Mouse (Mus musculus): ENCODE results near the gene Tub. TPM values are rescaled to one million over a fixed set of nuclear protein-coding genes. Genes with fewer than 3 reads are reported as not detected.

Gene Tub
- polyA plus RNA-seq (2012; rRNA removed) = 0.19 and 0.34 TPM in 2 replicates

DNA sequence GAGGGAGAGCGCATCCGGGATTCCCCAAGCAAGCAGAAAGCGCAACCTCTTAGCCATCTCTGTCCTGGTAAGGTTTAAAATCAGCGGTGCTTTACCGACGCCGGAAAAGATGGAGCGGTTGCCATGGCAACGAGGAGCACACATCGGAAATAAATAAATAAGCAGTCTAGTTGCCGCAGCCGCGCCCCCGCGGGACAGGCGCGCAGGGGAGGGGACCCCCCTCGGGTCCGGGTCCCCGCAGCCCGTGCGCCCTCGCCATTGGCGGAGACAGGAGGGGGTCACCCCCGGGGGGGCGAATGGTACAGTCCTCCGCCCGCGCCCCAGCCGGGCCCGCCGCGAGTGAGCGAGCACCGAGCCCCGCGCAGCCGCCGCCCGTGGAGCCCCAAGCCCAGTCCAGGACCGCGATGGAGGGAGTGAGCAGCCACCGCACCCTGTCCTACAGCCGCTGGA is at the start of gene Tub:
Tub (plus strand) TSS at position 27 of the 450 bp plus-strand sequence.
- Histone ChIP-seq H3K27me3 (ENCODE audit: control insufficient read depth, insufficient read depth, low read length) (peaks cover 13% of the 10 kb centered on the region; the same call in 1 of the 2 replicates), H3K27ac (ENCODE audit: insufficient read depth, low read length) (no peak within 1 kb of the TSS), H3K4me1 (ENCODE audit: control insufficient read depth, insufficient read depth, insufficient read length) (peaks cover 5% of the 10 kb centered on the region), H3K36me3 (ENCODE audit: control insufficient read depth, insufficient read depth, low read length) (peaks cover 1% of the 10 kb centered on the region), H3K4me3 (ENCODE audit: extremely low read depth, insufficient read depth, insufficient read length) (peak within 1 kb of the TSS; percentile 52)
- 2% methylated on average over 44 of the region's 44 CpGs for WGBS
- TF ChIP-seq CTCF (IDR thresholded peaks at IDR 0.05; ENCODE audit: extremely low read depth, insufficient read depth, insufficient read length, insufficient replicate concordance) (no peak), POLR2A (IDR thresholded peaks at IDR 0.05; ENCODE audit: low read depth, low read length) (no peak)
- peak; percentile 31 to 58 for DNase-seq (ENCODE audit: low read depth in 1 of 2, low spot score in 2 of 2)

DNA sequence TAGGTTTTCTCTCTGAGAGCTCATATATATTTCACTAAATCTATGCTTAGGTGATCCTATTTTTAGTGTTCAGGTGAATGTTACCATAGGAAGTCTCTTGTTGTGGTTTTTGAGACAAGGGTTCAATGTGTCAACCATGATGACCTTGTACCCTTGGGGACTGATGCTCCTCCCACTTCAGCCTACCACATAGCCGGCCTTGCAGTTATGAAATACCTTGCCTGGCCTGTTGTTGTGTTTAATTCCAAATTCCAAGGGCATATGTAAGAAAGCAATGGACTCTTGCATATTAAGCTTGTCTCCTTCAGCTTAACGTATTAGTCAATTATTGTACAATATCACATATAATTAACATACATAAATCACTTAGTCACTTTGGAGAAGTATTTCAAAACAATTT is 46.2 kb upstream of the Tub start:
- whole genome bisulfite sequencing = 74% methylated on average over 2 of the region's 2 CpGs
- H3K36me3 ChIP-seq (ENCODE audit: control insufficient read depth, insufficient read depth, low read length) = no peaks in the 10 kb centered on the region
- H3K4me1 ChIP-seq (ENCODE audit: control insufficient read depth, insufficient read depth, insufficient read length) = no peaks in the 10 kb centered on the region
- no peaks in the 10 kb centered on the region for H3K27me3 ChIP-seq (ENCODE audit: control insufficient read depth, insufficient read depth, low read length)
- no peak for DNase-seq (ENCODE audit: low read depth in 1 of 2, low spot score in 2 of 2)
- H3K4me3 ChIP-seq (ENCODE audit: extremely low read depth, insufficient read depth, insufficient read length) = no peak overlapping the region
- TF ChIP-seq POLR2A (IDR thresholded peaks at IDR 0.05; ENCODE audit: low read depth, low read length) (no peak), CTCF (IDR thresholded peaks at IDR 0.05; ENCODE audit: extremely low read depth, insufficient read depth, insufficient read length, insufficient replicate concordance) (no peak)
- no peak overlapping the region for H3K27ac ChIP-seq (ENCODE audit: insufficient read depth, low read length)

DNA sequence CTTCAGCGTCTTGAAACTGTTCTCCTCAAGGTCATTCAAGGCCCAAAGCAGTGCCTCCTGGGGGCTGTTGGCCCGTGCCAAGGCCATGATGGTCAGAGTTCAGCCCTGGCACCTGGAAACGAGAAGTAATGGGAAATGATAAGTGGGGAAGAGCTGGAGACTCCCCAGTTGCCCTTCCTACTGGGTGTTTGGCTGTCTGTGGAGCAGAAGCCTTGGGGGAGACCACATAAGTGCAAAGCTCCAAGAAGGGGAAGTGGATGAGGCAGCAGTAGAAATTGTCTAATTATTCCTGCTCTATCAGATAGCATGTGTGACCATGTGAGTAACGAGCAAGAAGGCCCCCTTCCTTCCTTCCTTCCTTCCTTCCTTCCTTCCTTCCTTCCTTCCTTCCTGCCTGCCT is 23.1 kb upstream of the Tub start:
- WGBS = 50% methylated on average over 4 of the region's 4 CpGs
- H3K4me1 ChIP-seq (ENCODE audit: control insufficient read depth, insufficient read depth, insufficient read length) = peaks cover 1% of the 10 kb centered on the region; the same call in 1 of the 2 replicates
- H3K27ac ChIP-seq (ENCODE audit: insufficient read depth, low read length) = no peak overlapping the region
- DNase-seq (ENCODE audit: low read depth in 1 of 2, low spot score in 2 of 2) = no peak
- TF ChIP-seq CTCF (IDR thresholded peaks at IDR 0.05; ENCODE audit: extremely low read depth, insufficient read depth, insufficient read length, insufficient replicate concordance) (no peak), POLR2A (IDR thresholded peaks at IDR 0.05; ENCODE audit: low read depth, low read length) (no peak)
- no peaks in the 10 kb centered on the region for H3K36me3 ChIP-seq (ENCODE audit: control insufficient read depth, insufficient read depth, low read length)
- no peak overlapping the region for H3K4me3 ChIP-seq (ENCODE audit: extremely low read depth, insufficient read depth, insufficient read length)
- H3K27me3 ChIP-seq (ENCODE audit: control insufficient read depth, insufficient read depth, low read length) = no peaks in the 10 kb centered on the region

DNA sequence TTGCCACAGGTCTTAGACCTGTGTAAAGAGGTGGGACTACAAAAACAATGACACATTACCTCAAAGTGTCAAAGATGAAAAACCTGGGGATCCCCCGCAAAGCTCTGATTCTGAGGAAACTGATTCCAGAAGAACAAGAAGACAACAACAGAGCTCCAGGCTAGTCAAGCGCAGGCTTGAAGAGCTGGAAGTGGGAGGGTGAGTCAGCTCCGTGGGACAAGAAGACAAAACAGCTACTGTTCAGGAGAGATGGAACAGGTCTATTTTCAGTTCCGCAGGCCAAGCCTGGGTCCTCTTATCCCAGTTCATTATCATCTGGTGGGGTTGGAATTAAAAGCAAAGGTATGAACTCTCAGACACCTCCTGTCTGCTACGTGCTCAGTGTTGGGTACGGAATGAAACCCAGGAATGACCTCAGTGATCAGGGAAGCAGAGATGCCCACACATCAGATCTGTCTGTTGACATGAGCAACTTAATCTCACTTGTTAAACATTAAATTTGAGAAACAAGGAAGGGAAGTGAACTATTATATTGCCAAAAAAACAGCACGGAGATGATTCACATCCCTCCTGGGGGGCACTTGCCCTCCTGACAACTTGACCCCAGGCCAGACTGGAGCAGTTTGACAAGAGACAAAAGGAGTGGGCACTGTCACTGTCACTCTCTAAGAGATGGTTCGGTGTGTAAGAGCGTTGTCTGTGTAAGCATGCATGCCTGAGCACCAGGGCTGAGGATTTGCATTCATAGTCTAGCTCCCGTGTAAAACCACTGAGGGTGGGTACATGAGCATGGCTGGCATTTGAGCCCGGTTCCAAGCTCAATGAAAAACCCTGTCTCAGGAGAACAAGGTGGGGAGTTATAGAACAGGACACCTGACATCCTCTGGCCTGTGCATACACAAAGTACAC is 21.6 kb upstream of the Tub start:
- Histone ChIP-seq H3K27ac (ENCODE audit: insufficient read depth, low read length) (no peak overlapping the region), H3K36me3 (ENCODE audit: control insufficient read depth, insufficient read depth, low read length) (no peaks in the 10 kb centered on the region), H3K4me3 (ENCODE audit: extremely low read depth, insufficient read depth, insufficient read length) (no peak overlapping the region), H3K4me1 (ENCODE audit: control insufficient read depth, insufficient read depth, insufficient read length) (peaks cover 1% of the 10 kb centered on the region; the same call in 1 of the 2 replicates), H3K27me3 (ENCODE audit: control insufficient read depth, insufficient read depth, low read length) (no peaks in the 10 kb centered on the region)
- TF ChIP-seq POLR2A (IDR thresholded peaks at IDR 0.05; ENCODE audit: low read depth, low read length) (no peak), CTCF (IDR thresholded peaks at IDR 0.05; ENCODE audit: extremely low read depth, insufficient read depth, insufficient read length, insufficient replicate concordance) (no peak)
- no peak for DNase-seq (ENCODE audit: low read depth in 1 of 2, low spot score in 2 of 2)
- WGBS = 84% methylated on average over 11 of the region's 11 CpGs

DNA sequence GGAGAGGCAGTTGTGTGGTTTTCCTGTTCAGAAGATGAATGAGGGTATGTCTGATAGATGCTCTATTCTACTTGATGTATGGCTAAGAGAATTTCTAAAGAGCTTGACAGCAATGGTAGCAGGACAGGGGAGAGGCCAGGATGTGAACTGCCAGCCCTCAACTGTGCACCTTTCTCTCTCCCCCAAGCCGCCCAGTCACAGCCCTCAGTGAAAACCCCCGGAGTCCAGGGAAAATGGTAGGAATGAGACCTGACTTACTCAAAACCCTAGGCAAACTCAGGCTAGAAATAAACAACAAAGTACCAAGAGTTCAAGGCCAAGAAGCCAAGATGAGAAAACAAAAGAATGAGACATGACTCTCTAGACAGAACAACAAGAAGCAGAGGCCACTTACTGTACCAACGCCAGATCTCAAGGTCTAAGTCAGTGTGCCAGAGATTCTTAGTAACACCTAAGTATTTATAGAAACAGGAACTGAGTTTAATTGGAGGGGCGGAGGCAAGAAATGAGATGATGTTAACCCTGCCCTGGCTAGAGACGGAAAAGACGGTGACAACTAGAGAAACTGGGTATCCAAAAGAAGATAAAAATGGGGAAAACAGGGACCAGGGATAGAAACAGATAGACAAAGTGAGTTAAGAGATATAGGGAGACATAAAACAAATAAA is 20.3 kb upstream of the Tub start, which contains the start of gene Nlrp10:
Nlrp10 (minus strand) TSS at position 453 of the 668 bp plus-strand sequence.
- no peak for DNase-seq (ENCODE audit: low read depth in 1 of 2, low spot score in 2 of 2)
- no peak for TF ChIP-seq CTCF (IDR thresholded peaks at IDR 0.05; ENCODE audit: extremely low read depth, insufficient read depth, insufficient read length, insufficient replicate concordance)
- TF ChIP-seq POLR2A (IDR thresholded peaks at IDR 0.05; ENCODE audit: low read depth, low read length) = no peak
- Histone ChIP-seq H3K4me3 (ENCODE audit: extremely low read depth, insufficient read depth, insufficient read length) (peak within 1 kb of the TSS; percentile 31; the same call in 1 of the 2 replicates), H3K27me3 (ENCODE audit: control insufficient read depth, insufficient read depth, low read length) (no peaks in the 10 kb centered on the region), H3K4me1 (ENCODE audit: control insufficient read depth, insufficient read depth, insufficient read length) (peaks cover 2% of the 10 kb centered on the region; the same call in 1 of the 2 replicates), H3K36me3 (ENCODE audit: control insufficient read depth, insufficient read depth, low read length) (no peaks in the 10 kb centered on the region), H3K27ac (ENCODE audit: insufficient read depth, low read length) (no peak within 1 kb of the TSS)
- WGBS = 10% methylated on average over 6 of the region's 6 CpGs

DNA sequence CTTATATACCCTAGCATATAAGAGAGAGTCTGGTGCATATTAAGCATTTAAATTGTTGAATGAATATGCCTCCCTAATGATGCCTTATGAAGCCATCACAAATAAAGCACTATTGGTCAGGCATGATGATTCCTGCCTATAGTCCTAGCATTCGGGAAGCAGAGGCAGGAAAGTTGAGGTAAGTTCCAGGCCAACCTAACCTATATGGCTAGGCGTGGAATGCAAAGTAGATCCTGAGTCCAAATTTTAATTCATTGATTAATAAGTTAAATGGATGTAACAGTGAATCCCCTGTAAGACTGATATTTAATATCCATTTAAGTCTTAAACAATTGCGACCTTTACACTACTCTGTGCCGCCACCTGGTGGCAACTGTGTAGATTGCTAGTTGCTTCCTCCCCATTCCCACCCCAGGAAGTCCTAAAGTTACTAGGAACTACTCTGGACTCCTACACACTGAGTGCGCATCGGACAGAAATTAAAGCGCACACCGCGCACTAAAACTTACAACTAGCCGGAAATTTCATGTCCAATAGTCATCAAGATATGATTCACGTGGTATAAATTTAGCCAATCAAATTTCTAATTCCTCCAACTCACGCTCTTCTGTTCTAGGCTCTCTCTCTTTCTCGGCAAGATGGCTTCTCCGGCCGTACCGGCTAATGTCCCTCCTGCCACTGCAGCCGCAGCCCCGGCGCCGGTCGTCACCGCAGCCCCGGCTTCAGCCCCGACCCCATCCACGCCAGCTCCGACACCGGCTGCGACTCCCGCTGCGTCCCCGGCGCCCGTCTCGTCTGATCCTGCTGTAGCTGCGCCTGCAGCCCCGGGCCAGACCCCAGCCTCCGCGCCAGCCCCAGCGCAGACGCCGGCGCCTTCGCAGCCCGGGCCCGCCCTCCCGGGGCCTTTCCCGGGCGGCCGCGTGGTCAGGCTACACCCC is 16.1 kb upstream of the Tub start, which contains the start of gene Eif3f:
Eif3f (plus strand) TSS at position 624 of the 938 bp plus-strand sequence.
- peaks cover 10% of the 10 kb centered on the region; the same call in 1 of the 2 replicates for H3K4me1 ChIP-seq (ENCODE audit: control insufficient read depth, insufficient read depth, insufficient read length)
- WGBS = 2% methylated on average over 50 of the region's 50 CpGs
- H3K27ac ChIP-seq (ENCODE audit: insufficient read depth, low read length) = peak within 1 kb of the TSS; percentile 84
- H3K27me3 ChIP-seq (ENCODE audit: control insufficient read depth, insufficient read depth, low read length) = no peaks in the 10 kb centered on the region
- H3K36me3 ChIP-seq (ENCODE audit: control insufficient read depth, insufficient read depth, low read length) = peaks cover 16% of the 10 kb centered on the region
- TF ChIP-seq CTCF (IDR thresholded peaks at IDR 0.05; ENCODE audit: extremely low read depth, insufficient read depth, insufficient read length, insufficient replicate concordance) = peak; percentile 76; the same call in 1 of the 2 replicates
- TF ChIP-seq POLR2A (IDR thresholded peaks at IDR 0.05; ENCODE audit: low read depth, low read length) = peak; percentile 56
- peak within 1 kb of the TSS; percentile 99 for H3K4me3 ChIP-seq (ENCODE audit: extremely low read depth, insufficient read depth, insufficient read length)
- DNase-seq (ENCODE audit: low read depth in 1 of 2, low spot score in 2 of 2) = peak; percentile 91 to 99

Data from spleen, adult 2 months (tissue).